In the genomic region with DNA sequence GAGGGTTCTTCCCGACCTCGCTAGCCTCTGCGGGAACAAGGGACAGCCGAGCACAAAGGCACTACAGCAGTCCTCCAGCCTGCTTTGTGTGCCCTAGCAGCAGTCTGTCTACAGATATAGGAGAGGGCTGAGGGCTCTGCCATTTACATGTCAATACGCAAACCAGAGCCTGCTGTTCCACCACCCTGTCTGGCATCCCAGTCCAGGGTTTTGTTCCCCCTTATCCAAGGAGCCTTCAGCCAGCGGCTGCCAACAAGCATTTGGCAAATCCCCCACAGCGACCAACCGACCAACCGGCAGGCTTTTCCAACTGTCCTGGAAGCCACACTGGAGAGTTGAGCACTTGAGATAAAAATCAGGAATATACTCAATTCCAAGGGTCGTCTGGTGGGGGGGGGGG, we compare ENCODE assay signal across 9 mouse cellular contexts. TPM values are rescaled to one million over a fixed set of nuclear protein-coding genes. Genes with fewer than 3 reads are reported as not detected.
DNase-seq lines count a peak whose midpoint lies in the region; ATAC-seq and TF ChIP-seq lines count a peak whose summit lies in the region.
"Had no signal": no experiment of that assay in that cellular context is flagged by ENCODE, and none has a peak within 500 bp of the region (broad histone marks: within the 10 kb centered on the region; RNA-seq: fewer than 3 reads in every experiment).

No protein-coding gene starts in this region.

- no peak overlapping the region for H3K27ac ChIP-seq in layer of hippocampus, adult 2 months
- peak overlapping the region; percentile 20; the same call in 1 of the 2 replicates for H3K27ac ChIP-seq in heart, embryonic 15.5 days

- H3K9me3 ChIP-seq in heart, embryonic 15.5 days (replicated peaks), result no peaks in the 10 kb centered on the region

- H3K9ac ChIP-seq in heart, embryonic 15.5 days, result 0 out of 2 replicates have a peak overlapping the region, but pooled peaks have one; percentile 23

- ATAC-seq in heart, embryonic 15.5 days (replicated peaks; ENCODE audit: insufficient number of reproducible peaks, insufficient read depth, low FRiP score, low read depth), result no peak

- H3K4me1 ChIP-seq in heart, embryonic 15.5 days (replicated peaks), result peaks cover 21% of the 10 kb centered on the region

- no peaks in the 10 kb centered on the region for H3K27me3 ChIP-seq in heart, embryonic 15.5 days

- no peaks in the 10 kb centered on the region for H3K36me3 ChIP-seq in heart, embryonic 15.5 days

- H3K4me2 ChIP-seq in heart, embryonic 15.5 days, result peak overlapping the region; percentile 53

- TF ChIP-seq CTCF in layer of hippocampus, adult 2 months (conservative IDR thresholded peaks at IDR 0.05), result no peak

- peak overlapping the region; percentile 18; the same call in 1 of the 2 replicates for H3K4me3 ChIP-seq in layer of hippocampus, adult 2 months
- peak overlapping the region; percentile 25; the same call in 1 of the 2 replicates for H3K4me3 ChIP-seq in heart, embryonic 15.5 days
- H3K4me3 ChIP-seq: myocyte had no signal

- DNase-seq in layer of hippocampus, adult 2 months (ENCODE audit: low spot score in 2 of 2), result no peak
- no peak for DNase-seq in layer of hippocampus, adult 18-20 months (ENCODE audit: low spot score in 2 of 2)
- peak; percentile 10 for DNase-seq in cerebellum, adult 9-10 months
- peak; percentile 72 for DNase-seq in neural tube, embryonic 10.5 days (ENCODE audit: extremely low spot score, low spot score)
- DNase-seq in natural killer cell, adult 2 months (ENCODE audit: low spot score in 2 of 2), result no peak
- DNase-seq in urinary bladder, postnatal 10 days (ENCODE audit: low spot score), result no peak
- DNase-seq in thymus, adult 18-20 months, result no peak

- WGBS in heart, embryonic 15.5 days, result 10% methylated on average over 10 of the region's 10 CpGs

RNA-seq across cellular contexts. Expression of gene Ankrd6, which starts 27.2 kb away (rescaled TPM):
- total RNA-seq in layer of hippocampus, adult 2 months (2021), result 10 to 100 TPM; 39.6 TPM
- total RNA-seq in layer of hippocampus, adult 18-20 months (2021), result 10 to 100 TPM; 36.7 to 42.9 TPM
- 4.1 and 6.3 TPM in 2 replicates for polyA plus RNA-seq in heart, embryonic 15.5 days (2015; fragmentation: Nextera tagmentation; extraction: Ambion mirVana)

RNA-seq across cellular contexts. Expression of gene Rragd, which starts 59.4 kb away (rescaled TPM):
- 10 to 100 TPM; 62.1 to 68.2 TPM for total RNA-seq in layer of hippocampus, adult 2 months (2021)
- total RNA-seq in layer of hippocampus, adult 18-20 months (2021), result 10 to 100 TPM; 64.8 to 70.4 TPM
- 42.1 and 52.3 TPM in 2 replicates for polyA plus RNA-seq in heart, embryonic 15.5 days (2015; fragmentation: Nextera tagmentation; extraction: Ambion mirVana)

Comparison
In these comparisons a context has a peak if more than half of its experiments do, and no peak if none do; other contexts are left out.
1. DNase-seq: peak in cerebellum, adult 9-10 months (single experiment) and neural tube, embryonic 10.5 days (single experiment); none in layer of hippocampus, adult 2 months (0 of 2), layer of hippocampus, adult 18-20 months (0 of 2), natural killer cell, adult 2 months (0 of 2), urinary bladder, postnatal 10 days (single experiment) and thymus, adult 18-20 months (0 of 2).